Mouse (Mus musculus) olfactory bulb, adult 2 months (tissue): Measurements from ENCODE around the gene Slc18b1.

Experiments used
- CTCF ChIP-seq: fragments of 200-500 bp; IDR thresholded peaks from 2 replicates; pipeline ENCODE4 v1.5.1; 2012; ENCODE audit warnings: low read depth, mild to moderate bottlenecking, low read length, moderate library complexity; ENCODE audit not compliant: insufficient read depth
- POLR2A ChIP-seq: fragments of 200-500 bp; IDR thresholded peaks from 2 replicates; pipeline ENCODE4 v1.6.1; 2012; ENCODE audit warnings: mild to moderate bottlenecking, low read depth, low read length, moderate library complexity; ENCODE audit not compliant: insufficient read depth

GRCm38 (mm10) chr10:23795871-23796520, 790 bp upstream of the Slc18b1 start:
- TF ChIP-seq POLR2A: no peak
- TF ChIP-seq CTCF: no peak
